Mouse (Mus musculus) kidney, adult 2 months (tissue): Measurements from ENCODE around the gene Ninj2. TPM values are rescaled to one million over a fixed set of nuclear protein-coding genes. Genes with fewer than 3 reads are reported as not detected.

Experiments used
- DNase-seq: peaks from one replicate; pipeline ENCODE4 v3.0.0; 2021
- H3K27ac ChIP-seq: fragments of 200-500 bp; 2 replicates; pipeline ENCODE4 v1.5.1; 2012; ENCODE audit warnings: low read depth, low read length, control low read depth, inconsistent platforms; ENCODE audit not compliant: insufficient read depth
- H3K27me3 ChIP-seq: fragments of 200-500 bp; replicated peaks from 2 replicates; pipeline ENCODE4 v1.6.1; 2012; ENCODE audit warnings: mild to moderate bottlenecking, moderate library complexity, low read length, inconsistent platforms; ENCODE audit not compliant: control insufficient read depth, insufficient read depth
- H3K36me3 ChIP-seq: fragments of 200-500 bp; 2 replicates; pipeline ENCODE4 v1.6.1; 2012; ENCODE audit warnings: mild to moderate bottlenecking, moderate library complexity, low read length, inconsistent platforms; ENCODE audit not compliant: control insufficient read depth, insufficient read depth
- H3K4me1 ChIP-seq: fragments of 200-500 bp; 2 replicates; pipeline ENCODE4 v1.6.1; 2011; ENCODE audit warnings: low read length; ENCODE audit not compliant: control insufficient read depth, insufficient read depth
- H3K4me3 ChIP-seq: fragments of 200-500 bp; 2 replicates; pipeline ENCODE4 v1.5.1; 2011; ENCODE audit warnings: mild to moderate bottlenecking, low read depth, low read length, control low read depth; ENCODE audit not compliant: insufficient read depth
- CTCF ChIP-seq: fragments of 200-500 bp; conservative IDR thresholded peaks from 2 replicates; pipeline ENCODE4 v1.5.1; 2011; ENCODE audit warnings: low read depth, mild to moderate bottlenecking, control low read depth, low read length, moderate library complexity, mixed read lengths; ENCODE audit not compliant: insufficient read depth, insufficient read length
- POLR2A ChIP-seq: fragments of 200-500 bp; IDR thresholded peaks from one replicate; pipeline ENCODE4 v1.6.1; 2011; ENCODE audit warnings: low read depth, low read length, control low read depth
- WGBS: fragments of 180-500 bp; shearing (Covaris S2); methylation state at CpG from one replicate; pipeline ENCODE4 v1.1.7; 2018; 5-methylcytosine and 5-hydroxymethylcytosine counted together
- polyA plus RNA-seq: library from polyadenylated mRNA; depleted of rRNA; stranded (reverse); fragments of >200 nt; gene quantifications from 2 replicates; pipeline ENCODE4 v1.2.3, GENCODE M21; 2012

Gene Ninj2
- polyA plus RNA-seq, 1 experiment = not detected

- Histone ChIP-seq H3K27ac (no peak overlapping the region), H3K4me3 (no peak overlapping the region), H3K4me1 (no peaks in the 10 kb centered on the region), H3K27me3 (no peaks in the 10 kb centered on the region), H3K36me3 (no peaks in the 10 kb centered on the region)
- DNase-seq = no peak
- TF ChIP-seq CTCF (no peak), POLR2A (no peak)
- WGBS = 77% methylated on average over 6 of the region's 6 CpGs
Observed at GRCm38 (mm10) chr6:120065552-120066177, 27.5 kb upstream of the Ninj2 start.

- 93% methylated on average over 3 of the region's 3 CpGs for WGBS
- DNase-seq = no peak
- Histone ChIP-seq H3K4me1 (no peaks in the 10 kb centered on the region), H3K36me3 (no peaks in the 10 kb centered on the region), H3K27me3 (no peaks in the 10 kb centered on the region), H3K27ac (no peak overlapping the region), H3K4me3 (no peak overlapping the region)
- TF ChIP-seq POLR2A (no peak), CTCF (no peak)
Observed at GRCm38 (mm10) chr6:120069546-120069945, 23.6 kb upstream of the Ninj2 start.

- Histone ChIP-seq H3K36me3 (no peaks in the 10 kb centered on the region), H3K4me1 (no peaks in the 10 kb centered on the region), H3K4me3 (no peak overlapping the region), H3K27ac (no peak overlapping the region), H3K27me3 (no peaks in the 10 kb centered on the region; the same call in 1 of the 2 replicates)
- no peak for DNase-seq
- 89% methylated on average over 2 of the region's 2 CpGs for WGBS
- TF ChIP-seq CTCF = no peak
- TF ChIP-seq POLR2A = no peak
Observed at GRCm38 (mm10) chr6:120072630-120073029, 20.5 kb upstream of the Ninj2 start.

- Histone ChIP-seq H3K4me1 (no peaks in the 10 kb centered on the region), H3K27me3 (no peaks in the 10 kb centered on the region; the same call in 1 of the 2 replicates), H3K36me3 (no peaks in the 10 kb centered on the region), H3K27ac (no peak overlapping the region), H3K4me3 (no peak overlapping the region)
- 88% methylated on average over 6 of the region's 6 CpGs for WGBS
- TF ChIP-seq CTCF (no peak), POLR2A (no peak)
- DNase-seq = no peak
Observed at GRCm38 (mm10) chr6:120076619-120077450, 16.3 kb upstream of the Ninj2 start.

GRCm38 (mm10) chr6:120079547-120079946 is 13.6 kb upstream of the Ninj2 start:
- H3K4me1 ChIP-seq = no peaks in the 10 kb centered on the region
- H3K27ac ChIP-seq = no peak overlapping the region
- TF ChIP-seq POLR2A = no peak
- TF ChIP-seq CTCF = no peak
- 83% methylated on average over 10 of the region's 10 CpGs for WGBS
- no peak overlapping the region for H3K4me3 ChIP-seq
- DNase-seq = no peak
- H3K27me3 ChIP-seq = no peaks in the 10 kb centered on the region; the same call in 1 of the 2 replicates
- no peaks in the 10 kb centered on the region for H3K36me3 ChIP-seq

- no peaks in the 10 kb centered on the region; the same call in 1 of the 2 replicates for H3K27me3 ChIP-seq
- no peak for DNase-seq
- 87% methylated on average over 4 of the region's 4 CpGs for WGBS
- no peaks in the 10 kb centered on the region for H3K36me3 ChIP-seq
- no peak overlapping the region for H3K27ac ChIP-seq
- no peak overlapping the region for H3K4me3 ChIP-seq
- no peaks in the 10 kb centered on the region for H3K4me1 ChIP-seq
- TF ChIP-seq POLR2A = no peak
- no peak for TF ChIP-seq CTCF
Observed at GRCm38 (mm10) chr6:120081516-120081915, 11.6 kb upstream of the Ninj2 start.

- Histone ChIP-seq H3K27ac (no peak overlapping the region), H3K27me3 (no peaks in the 10 kb centered on the region), H3K4me3 (no peak overlapping the region), H3K36me3 (no peaks in the 10 kb centered on the region), H3K4me1 (no peaks in the 10 kb centered on the region)
- DNase-seq = no peak
- TF ChIP-seq CTCF (no peak), POLR2A (no peak)
- WGBS = 92% methylated on average over 6 of the region's 6 CpGs
Observed at GRCm38 (mm10) chr6:120082251-120082950, 10.7 kb upstream of the Ninj2 start.
